Mouse (Mus musculus): ENCODE data around the gene Pdhx.

DNA sequence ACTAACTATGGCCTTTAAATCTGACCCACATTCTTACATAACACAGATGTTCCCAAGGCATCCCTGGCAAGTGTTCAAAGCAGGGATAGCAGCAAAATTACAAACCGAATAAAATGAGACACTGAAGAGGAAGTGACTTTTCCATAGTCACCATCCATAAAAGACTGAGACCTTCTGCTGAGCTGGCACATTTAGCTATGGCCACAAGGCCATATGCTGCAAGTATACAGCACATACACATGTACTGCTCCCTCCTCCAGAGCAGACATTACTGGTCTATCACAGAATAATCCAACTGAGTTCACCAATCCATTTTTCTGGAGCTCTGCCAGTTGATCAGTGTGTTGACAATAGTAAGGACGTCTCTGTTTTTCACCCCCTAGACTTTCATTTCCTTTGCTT, 83.0 kb downstream of the Pdhx start:
- TF ChIP-seq GATA1 (IDR thresholded peaks at IDR 0.05; ENCODE audit: borderline replicate concordance, low read length) (no peak), FLI1 (IDR thresholded peaks at IDR 0.05; ENCODE audit: low read length) (no peak)

Measured in megakaryocyte, embryonic 14.5 days (primary cell).